Mouse (Mus musculus): ENCODE data around the gene Tctex1d2. TPM values are rescaled to one million over a fixed set of nuclear protein-coding genes. Genes with fewer than 3 reads are reported as not detected.

Gene Tctex1d2
- polyA plus RNA-seq, 1 experiment from 2014 or later: 41.5 TPM

DNA sequence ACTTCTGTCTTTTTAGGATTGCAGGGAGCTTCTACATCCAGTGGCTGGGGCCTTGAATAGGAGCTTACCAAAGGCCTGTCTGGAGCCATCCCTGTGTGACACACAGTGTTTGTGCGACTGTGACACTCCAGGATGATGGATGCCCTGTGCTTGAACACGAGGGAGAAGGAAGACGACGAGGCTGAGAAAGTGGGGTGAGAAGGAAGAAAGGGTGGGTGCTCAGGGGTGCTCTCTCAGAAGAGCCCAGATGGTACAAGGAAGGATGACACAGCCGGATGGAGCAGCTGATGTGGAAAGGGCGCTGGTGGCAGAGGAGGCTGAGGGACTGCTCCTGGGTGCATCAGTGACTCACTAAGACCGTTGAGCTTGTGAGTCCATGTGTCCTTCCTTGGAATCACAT, 19.2 kb upstream of the Tctex1d2 start, which contains the start of gene Tm4sf19:
Gene Tm4sf19 (plus strand): TSS at position 240 of the 400 bp plus-strand sequence.
- H3K9me3 ChIP-seq (replicated peaks): no peaks in the 10 kb centered on the region
- 84% methylated on average over 7 of the region's 7 CpGs for WGBS
- no peak for ATAC-seq (ENCODE audit: low FRiP score)

GRCm38 (mm10) chr16:32401335-32401965, 18.1 kb upstream of the Tctex1d2 start:
- Histone ChIP-seq H3K4me3 (replicated peaks) (no peak overlapping the region), H3K4me2 (no peak overlapping the region), H3K27ac (replicated peaks) (no peak overlapping the region), H3K4me1 (no peaks in the 10 kb centered on the region), H3K9me3 (replicated peaks) (no peaks in the 10 kb centered on the region), H3K36me3 (no peaks in the 10 kb centered on the region), H3K27me3 (replicated peaks) (no peaks in the 10 kb centered on the region), H3K9ac (replicated peaks) (no peak overlapping the region)
- WGBS: 80% methylated on average over 9 of the region's 9 CpGs
- ATAC-seq (ENCODE audit: low FRiP score): no peak

More for the DNA sequence above, 19.2 kb upstream of the Tctex1d2 start, which contains the start of gene Tm4sf19:
- no peaks in the 10 kb centered on the region for H3K36me3 ChIP-seq
- no peaks in the 10 kb centered on the region for H3K27me3 ChIP-seq (replicated peaks)
- no peak within 1 kb of the TSS for H3K9ac ChIP-seq (replicated peaks)
- no peak within 1 kb of the TSS for H3K4me2 ChIP-seq
- no peak within 1 kb of the TSS for H3K27ac ChIP-seq (replicated peaks)
- H3K4me1 ChIP-seq: no peaks in the 10 kb centered on the region
- H3K4me3 ChIP-seq (replicated peaks): no peak within 1 kb of the TSS

GRCm38 (mm10) chr16:32402818-32403217, 16.7 kb upstream of the Tctex1d2 start:
- no peak for ATAC-seq (ENCODE audit: low FRiP score)
- Histone ChIP-seq H3K36me3 (no peaks in the 10 kb centered on the region), H3K27ac (replicated peaks) (no peak overlapping the region), H3K9ac (replicated peaks) (no peak overlapping the region), H3K4me2 (no peak overlapping the region), H3K27me3 (replicated peaks) (no peaks in the 10 kb centered on the region), H3K9me3 (replicated peaks) (no peaks in the 10 kb centered on the region), H3K4me1 (no peaks in the 10 kb centered on the region), H3K4me3 (replicated peaks) (no peak overlapping the region)
- WGBS: 92% methylated on average over 3 of the region's 3 CpGs

DNA sequence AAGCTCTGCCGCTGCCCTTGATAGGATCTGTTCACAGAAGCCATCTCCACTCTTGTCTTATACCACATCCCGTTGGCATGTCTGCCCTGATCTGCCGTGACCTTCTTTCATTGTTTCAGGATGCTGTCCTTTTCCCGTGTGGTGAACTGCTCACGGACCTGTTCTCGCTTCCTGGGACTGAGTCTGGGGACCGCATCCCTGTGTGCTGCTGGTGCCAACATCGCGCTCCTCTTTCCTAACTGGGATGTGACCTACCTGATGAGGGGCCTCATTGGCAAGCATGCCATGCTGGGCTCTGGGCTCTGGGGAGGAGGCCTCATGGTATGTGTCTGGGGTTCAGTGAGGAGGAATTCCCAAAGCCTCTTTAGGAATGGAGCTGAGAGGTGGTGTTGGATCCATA, 13.8 kb upstream of the Tctex1d2 start:
- ATAC-seq (ENCODE audit: low FRiP score): no peak
- H3K36me3 ChIP-seq: no peaks in the 10 kb centered on the region
- H3K4me3 ChIP-seq (replicated peaks): no peak overlapping the region
- no peaks in the 10 kb centered on the region for H3K4me1 ChIP-seq
- no peak overlapping the region for H3K4me2 ChIP-seq
- no peaks in the 10 kb centered on the region for H3K27me3 ChIP-seq (replicated peaks)
- no peak overlapping the region for H3K27ac ChIP-seq (replicated peaks)
- WGBS: 93% methylated on average over 9 of the region's 9 CpGs
- H3K9me3 ChIP-seq (replicated peaks): no peaks in the 10 kb centered on the region
- no peak overlapping the region for H3K9ac ChIP-seq (replicated peaks)

- H3K4me3 ChIP-seq (replicated peaks): no peak overlapping the region
- H3K4me2 ChIP-seq: no peak overlapping the region
- 83% methylated on average over 6 of the region's 6 CpGs for WGBS
- no peaks in the 10 kb centered on the region for H3K27me3 ChIP-seq (replicated peaks)
- no peaks in the 10 kb centered on the region for H3K9me3 ChIP-seq (replicated peaks)
- H3K36me3 ChIP-seq: no peaks in the 10 kb centered on the region
- H3K27ac ChIP-seq (replicated peaks): no peak overlapping the region
- no peaks in the 10 kb centered on the region for H3K4me1 ChIP-seq
- H3K9ac ChIP-seq (replicated peaks): no peak overlapping the region
- ATAC-seq (ENCODE audit: low FRiP score): no peak
These were observed 12.8 kb upstream of the Tctex1d2 start for GRCm38 (mm10) chr16:32406671-32407070.

DNA sequence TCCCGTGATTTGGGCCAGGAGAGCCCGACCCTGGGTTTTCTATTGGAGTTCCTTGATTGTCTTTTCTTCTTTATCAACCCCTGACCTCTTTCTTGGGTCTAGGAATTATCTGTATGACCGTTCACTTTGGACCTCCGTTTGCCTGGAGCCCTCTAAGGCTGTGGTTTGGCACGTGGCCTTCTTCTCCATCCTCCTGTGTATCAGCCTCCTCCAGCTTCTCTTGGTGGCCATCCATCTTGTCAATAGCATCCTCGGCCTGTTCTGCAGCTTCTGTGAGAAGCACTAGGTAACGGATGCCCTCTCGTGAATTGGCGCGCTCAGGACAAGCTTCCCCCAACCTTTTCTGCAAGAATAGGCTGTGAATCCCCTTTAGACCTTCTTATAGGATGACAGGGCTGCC, 11.8 kb upstream of the Tctex1d2 start:
- Histone ChIP-seq H3K27me3 (replicated peaks) (no peaks in the 10 kb centered on the region), H3K27ac (replicated peaks) (no peak overlapping the region), H3K4me2 (no peak overlapping the region), H3K9ac (replicated peaks) (no peak overlapping the region), H3K36me3 (no peaks in the 10 kb centered on the region), H3K9me3 (replicated peaks) (no peaks in the 10 kb centered on the region), H3K4me1 (no peaks in the 10 kb centered on the region), H3K4me3 (replicated peaks) (no peak overlapping the region)
- ATAC-seq (ENCODE audit: low FRiP score): no peak
- WGBS: 83% methylated on average over 10 of the region's 10 CpGs

DNA sequence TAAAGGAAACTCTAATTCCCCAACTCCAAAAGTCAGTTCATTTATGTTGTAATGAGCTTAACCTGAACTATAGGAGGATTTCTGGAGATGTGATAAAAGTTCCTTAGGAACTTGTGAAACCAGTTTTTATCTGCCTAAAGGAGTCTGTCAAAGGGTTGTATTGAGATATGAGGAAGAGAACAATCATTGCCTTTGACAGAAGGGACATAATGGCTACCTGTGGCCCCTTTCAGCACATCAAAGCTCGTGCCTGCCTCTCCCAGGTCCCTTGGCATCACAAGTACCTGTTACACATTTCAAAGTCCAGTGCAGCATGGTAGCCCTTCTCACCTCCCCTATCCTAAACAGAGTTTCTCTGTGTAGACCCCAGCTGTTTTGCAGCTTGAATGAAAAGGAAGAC, 2.0 kb upstream of the Tctex1d2 start:
- H3K36me3 ChIP-seq: no peaks in the 10 kb centered on the region
- 34% methylated on average over 1 of the region's 1 CpGs for WGBS
- no peak for ATAC-seq (ENCODE audit: low FRiP score)
- no peak overlapping the region for H3K4me3 ChIP-seq (replicated peaks)
- no peak overlapping the region for H3K27ac ChIP-seq (replicated peaks)
- no peaks in the 10 kb centered on the region for H3K27me3 ChIP-seq (replicated peaks)
- no peak overlapping the region for H3K4me2 ChIP-seq
- no peaks in the 10 kb centered on the region for H3K9me3 ChIP-seq (replicated peaks)
- H3K9ac ChIP-seq (replicated peaks): no peak overlapping the region
- H3K4me1 ChIP-seq: peaks cover 12% of the 10 kb centered on the region

GRCm38 (mm10) chr16:32427506-32427905, 8.0 kb downstream of the Tctex1d2 start:
- no peak overlapping the region for H3K4me2 ChIP-seq
- 84% methylated on average over 3 of the region's 3 CpGs for WGBS
- ATAC-seq (ENCODE audit: low FRiP score): no peak
- no peaks in the 10 kb centered on the region for H3K9me3 ChIP-seq (replicated peaks)
- no peaks in the 10 kb centered on the region for H3K36me3 ChIP-seq
- H3K4me1 ChIP-seq: peaks cover 23% of the 10 kb centered on the region
- H3K27me3 ChIP-seq (replicated peaks): no peaks in the 10 kb centered on the region
- no peak overlapping the region for H3K27ac ChIP-seq (replicated peaks)
- no peak overlapping the region for H3K9ac ChIP-seq (replicated peaks)
- H3K4me3 ChIP-seq (replicated peaks): no peak overlapping the region

- no peaks in the 10 kb centered on the region for H3K9me3 ChIP-seq (replicated peaks)
- peak within 1 kb of the TSS; percentile 81 for H3K4me2 ChIP-seq
- H3K36me3 ChIP-seq: no peaks in the 10 kb centered on the region
- no peaks in the 10 kb centered on the region for H3K27me3 ChIP-seq (replicated peaks)
- H3K27ac ChIP-seq (replicated peaks): peak within 1 kb of the TSS; percentile 94
- under 1% methylated on average over 54 of the region's 54 CpGs for WGBS
- peak within 1 kb of the TSS; percentile 79 for H3K4me3 ChIP-seq (replicated peaks)
- H3K4me1 ChIP-seq: peaks cover 25% of the 10 kb centered on the region
- ATAC-seq (ENCODE audit: low FRiP score): peak; percentile 99
- peak within 1 kb of the TSS; percentile 89 for H3K9ac ChIP-seq (replicated peaks)
These were observed 11.1 kb downstream of the Tctex1d2 start, which contains the start of gene Pcyt1a for GRCm38 (mm10) chr16:32430474-32431046. Gene Pcyt1a, plus strand, starts transcription at chr16:32430921.

DNA sequence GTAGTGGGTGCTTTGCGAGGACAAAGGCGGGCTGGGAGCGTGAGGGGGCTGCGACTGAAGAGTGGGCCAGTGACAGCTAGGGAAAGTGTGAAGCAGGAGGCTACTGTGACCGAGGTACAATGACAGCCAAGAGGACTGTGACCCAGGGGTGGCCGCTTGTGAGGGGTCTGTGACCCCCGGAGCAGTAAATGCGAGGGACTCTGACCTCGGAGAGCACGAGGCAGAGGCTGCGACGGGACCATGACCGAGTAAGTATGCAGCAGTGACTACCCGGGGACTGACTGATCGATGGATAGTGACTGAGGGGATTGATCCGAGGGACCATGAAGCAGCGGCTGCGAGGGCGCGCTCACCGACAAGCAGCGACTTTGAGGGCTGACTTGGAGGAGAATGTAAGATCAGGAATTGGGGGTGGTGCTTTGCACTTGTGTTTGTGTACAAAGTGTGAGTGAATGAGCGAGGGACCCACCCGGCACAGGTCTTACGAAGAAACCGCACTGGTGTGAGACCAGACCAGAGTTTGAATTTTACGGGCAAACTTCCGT, 11.6 kb downstream of the Tctex1d2 start:
- peak overlapping the region; percentile 94 for H3K27ac ChIP-seq (replicated peaks)
- 0 out of 2 replicates have a peak, but pooled peaks have one; percentile 1 for ATAC-seq (ENCODE audit: low FRiP score)
- H3K4me2 ChIP-seq: peak overlapping the region; percentile 81
- no peaks in the 10 kb centered on the region for H3K27me3 ChIP-seq (replicated peaks)
- WGBS: 1% methylated on average over 28 of the region's 28 CpGs
- H3K4me1 ChIP-seq: peaks cover 25% of the 10 kb centered on the region
- H3K36me3 ChIP-seq: no peaks in the 10 kb centered on the region
- peak overlapping the region; percentile 79 for H3K4me3 ChIP-seq (replicated peaks)
- H3K9me3 ChIP-seq (replicated peaks): no peaks in the 10 kb centered on the region
- peak overlapping the region; percentile 89 for H3K9ac ChIP-seq (replicated peaks)

DNA sequence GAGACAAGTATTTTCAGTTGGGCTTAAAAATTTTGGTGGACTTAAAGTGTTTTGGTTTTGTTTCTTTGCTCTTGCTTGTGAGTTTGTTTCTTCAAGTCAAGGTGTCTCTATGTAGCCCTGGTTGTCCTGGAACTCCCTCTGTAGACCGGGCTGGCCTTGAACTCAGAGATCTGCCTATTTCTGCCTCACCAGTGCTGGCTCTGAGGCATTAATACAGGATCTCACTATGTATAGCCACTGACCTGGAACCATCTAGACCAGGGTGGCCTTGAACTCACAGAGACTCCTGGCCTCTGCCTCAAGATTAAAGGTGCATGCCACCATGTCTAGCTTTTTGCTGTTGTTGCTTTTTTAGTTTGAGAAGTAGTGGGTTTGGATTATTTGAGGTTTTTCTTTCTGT, 12.4 kb downstream of the Tctex1d2 start:
- Histone ChIP-seq H3K4me2 (peak overlapping the region; percentile 81), H3K9ac (replicated peaks) (no peak overlapping the region), H3K4me1 (peaks cover 25% of the 10 kb centered on the region), H3K36me3 (no peaks in the 10 kb centered on the region), H3K27ac (replicated peaks) (no peak overlapping the region), H3K9me3 (replicated peaks) (no peaks in the 10 kb centered on the region), H3K4me3 (replicated peaks) (peak overlapping the region; percentile 79), H3K27me3 (replicated peaks) (no peaks in the 10 kb centered on the region)
- 100% methylated on average over 1 of the region's 1 CpGs for WGBS
- ATAC-seq (ENCODE audit: low FRiP score): no peak

- H3K4me1 ChIP-seq: peaks cover 25% of the 10 kb centered on the region
- no peak overlapping the region for H3K27ac ChIP-seq (replicated peaks)
- no peak for ATAC-seq (ENCODE audit: low FRiP score)
- H3K27me3 ChIP-seq (replicated peaks): no peaks in the 10 kb centered on the region
- no peak overlapping the region for H3K4me2 ChIP-seq
- no peaks in the 10 kb centered on the region for H3K36me3 ChIP-seq
- H3K9ac ChIP-seq (replicated peaks): no peak overlapping the region
- H3K9me3 ChIP-seq (replicated peaks): no peaks in the 10 kb centered on the region
- no peak overlapping the region for H3K4me3 ChIP-seq (replicated peaks)
- 87% methylated on average over 2 of the region's 2 CpGs for WGBS
These were observed 13.6 kb downstream of the Tctex1d2 start for GRCm38 (mm10) chr16:32433138-32433537.
